Mouse (Mus musculus) CH12.LX (cell line): ENCODE measurements at regions not wholly inside any gene's neighbourhood (a gene's known extent, or its start where the extent isn't known, plus 50 kb on each side); places are given as distances from the start of the nearest gene placed in this dataset.

Source experiments
- CHD2 ChIP-seq: IDR thresholded peaks from 2 replicates; pipeline ENCODE4 v1.6.1; 2011; ENCODE audit warnings: low read length, improper control_type of control experiment
- CTCF ChIP-seq, 2 experiments: IDR thresholded peaks in 1 of 2; conservative IDR thresholded peaks in 1 of 2; 2 replicates each; pipeline ENCODE4 v1.5.1; 2011 to 2012; ENCODE audit warnings: low read depth in 2 of 2, low read length in 2 of 2, improper control_type of control experiment in 1 of 2, inconsistent platforms in 1 of 2, mild to moderate bottlenecking in 1 of 2, moderate library complexity in 1 of 2
- EP300 ChIP-seq: IDR thresholded peaks from 2 replicates; pipeline ENCODE4 v1.6.1; 2011; ENCODE audit warnings: low read length, improper control_type of control experiment
- HCFC1 ChIP-seq: IDR thresholded peaks from 2 replicates; pipeline ENCODE4 v1.6.1; 2012; ENCODE audit warnings: low read depth, mild to moderate bottlenecking, inconsistent platforms, low read length, improper control_type of control experiment
- MXI1 ChIP-seq: IDR thresholded peaks from 2 replicates; pipeline ENCODE4 v1.6.1; 2011; ENCODE audit warnings: mild to moderate bottlenecking, low read depth, low read length, improper control_type of control experiment
- MYC ChIP-seq: IDR thresholded peaks from 2 replicates; pipeline ENCODE4 v1.6.1; 2011; ENCODE audit warnings: low read depth, mild to moderate bottlenecking, improper control_type of control experiment, low read length
- NRF1 ChIP-seq: IDR thresholded peaks from 2 replicates; pipeline ENCODE4 v1.6.1; 2014; ENCODE audit warnings: low read depth, mild to moderate bottlenecking, inconsistent platforms, low read length, improper control_type of control experiment, moderate library complexity
- PAX5 ChIP-seq: IDR thresholded peaks from 2 replicates; pipeline ENCODE4 v1.6.1; 2012; ENCODE audit warnings: low read length, inconsistent platforms, mixed read lengths
- POLR2A ChIP-seq: IDR thresholded peaks from 2 replicates; pipeline ENCODE4 v1.6.1; 2011; ENCODE audit warnings: low read depth, mild to moderate bottlenecking, improper control_type of control experiment, low read length
- RAD21 ChIP-seq: IDR thresholded peaks from 2 replicates; pipeline ENCODE4 v1.6.1; 2011; ENCODE audit warnings: low read depth, mild to moderate bottlenecking, low read length, improper control_type of control experiment, moderate library complexity
- USF1 ChIP-seq: IDR thresholded peaks from 2 replicates; pipeline ENCODE4 v1.6.1; 2014; ENCODE audit warnings: low read depth, mild to moderate bottlenecking, inconsistent platforms, low read length, improper control_type of control experiment

DNA sequence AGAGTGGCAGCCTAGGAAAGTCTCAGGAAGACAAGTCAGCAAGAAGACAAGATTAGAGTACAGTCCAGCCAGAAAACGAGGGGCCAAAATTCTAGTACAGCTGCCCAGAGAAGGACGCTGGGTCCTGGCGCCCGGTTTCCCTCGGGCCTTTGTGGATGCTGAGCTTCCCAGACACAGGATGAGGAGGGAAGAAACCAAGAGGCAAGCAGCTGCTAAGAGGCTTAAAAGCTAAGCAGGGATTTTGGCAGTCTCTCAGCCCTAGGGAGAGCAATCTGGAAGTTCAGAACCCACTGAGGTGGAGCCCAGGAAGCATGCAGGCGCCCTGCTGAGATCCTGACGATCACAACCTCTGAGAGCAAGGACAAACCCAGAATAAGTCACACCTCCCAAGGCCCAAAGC lies 363.1 kb upstream of the Mgmt start:
- no peak for TF ChIP-seq CHD2
- TF ChIP-seq POLR2A: no peak
- no peak for TF ChIP-seq NRF1
- TF ChIP-seq MXI1: no peak
- no peak for TF ChIP-seq EP300
- TF ChIP-seq HCFC1: no peak
- no peak for TF ChIP-seq CTCF (conservative IDR thresholded peaks at IDR 0.05 in 1 of 2, IDR thresholded peaks at IDR 0.05 in 1 of 2; ENCODE audit: low read depth in 2 of 2, low read length in 2 of 2)
- TF ChIP-seq MYC: no peak
- TF ChIP-seq RAD21: no peak
- TF ChIP-seq USF1: no peak
- TF ChIP-seq PAX5: no peak
